Mouse (Mus musculus) heart, postnatal 0 days (tissue): ENCODE results near the gene Ranbp9.

Source experiments
- CTCF ChIP-seq: IDR thresholded peaks from 2 replicates; pipeline ENCODE4 v1.5.1; 2016; ENCODE audit warnings: antibody characterized with exemption, control low read depth, low read depth
- EP300 ChIP-seq: IDR thresholded peaks from 2 replicates; pipeline ENCODE4 v1.6.1; 2016; ENCODE audit warnings: antibody characterized with exemption, low read depth

DNA sequence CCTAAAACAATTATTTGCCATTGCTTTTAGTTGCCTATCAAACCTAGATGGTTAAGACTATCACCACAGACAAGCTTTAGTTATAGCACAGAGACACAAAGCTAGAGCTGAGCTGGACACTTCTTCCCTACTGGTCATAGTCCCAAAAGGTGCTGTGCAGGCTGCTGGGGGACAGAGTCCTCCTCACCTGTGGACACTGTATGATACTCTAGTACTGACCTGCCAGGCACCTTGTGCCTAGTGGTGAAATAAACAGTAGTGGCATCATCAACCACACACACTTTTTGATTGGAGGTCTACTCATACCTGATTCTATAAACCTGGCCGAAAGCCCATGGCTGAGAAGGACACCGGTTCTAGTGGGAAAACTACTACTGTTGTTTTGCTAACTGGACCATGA, 16.5 kb downstream of the Ranbp9 start:
- TF ChIP-seq EP300: no peak
- no peak for TF ChIP-seq CTCF
